Comparison of ENCODE assay signal across 8 mouse cellular contexts in the genomic region with DNA sequence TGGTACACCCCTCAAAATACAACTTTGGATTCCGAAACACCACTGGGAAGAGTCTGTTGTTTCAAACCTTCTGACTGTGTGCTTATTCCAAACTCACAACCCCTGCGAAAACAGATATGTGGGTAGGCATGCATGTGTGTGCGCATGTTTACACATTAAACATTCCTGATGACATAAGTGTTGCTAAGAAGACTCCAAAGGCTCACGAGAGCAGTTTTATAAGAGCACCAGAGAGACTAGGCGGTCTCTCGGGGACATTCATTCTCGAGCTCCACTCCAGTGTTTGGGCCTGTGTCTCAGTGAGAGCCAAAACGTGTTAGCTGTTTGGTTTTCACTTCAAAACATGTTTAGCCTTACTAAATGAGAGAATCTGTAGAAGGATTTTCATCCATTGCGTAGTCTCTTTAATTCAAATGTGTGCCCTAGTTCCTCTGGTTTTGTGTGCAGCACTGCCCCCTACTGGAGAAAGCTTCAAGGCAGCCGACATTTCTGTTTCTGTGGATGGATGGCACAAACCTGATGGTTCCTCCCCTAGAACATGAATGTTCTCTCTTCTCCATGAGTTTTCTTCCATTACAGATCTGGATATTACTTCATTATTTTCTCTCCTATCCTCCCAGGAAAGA. TPM values are rescaled to one million over a fixed set of nuclear protein-coding genes. Genes with fewer than 3 reads are reported as not detected.
DNase-seq lines count a peak whose midpoint lies in the region; ATAC-seq and TF ChIP-seq lines count a peak whose summit lies in the region.

No protein-coding gene starts in this region.

- H3K27me3 ChIP-seq in kidney, embryonic 15.5 days: no peaks in the 10 kb centered on the region

- TF ChIP-seq POLR2A in embryonic fibroblast, embryonic 13.5 days (IDR thresholded peaks at IDR 0.05; ENCODE audit: low read depth, low read length): no peak

- H3K4me3 ChIP-seq in kidney, embryonic 15.5 days (replicated peaks): no peak overlapping the region
- H3K4me3 ChIP-seq in embryonic fibroblast, embryonic 13.5 days (ENCODE audit: insufficient read depth, low read length): no peak overlapping the region

- H3K4me2 ChIP-seq in kidney, embryonic 15.5 days: no peak overlapping the region

- TF ChIP-seq CTCF in embryonic fibroblast, embryonic 13.5 days (IDR thresholded peaks at IDR 0.05; ENCODE audit: borderline replicate concordance, insufficient read depth, low read length): peak; percentile 53; the same call in 1 of the 2 replicates

- H3K9me3 ChIP-seq in kidney, embryonic 15.5 days (replicated peaks): no peaks in the 10 kb centered on the region

- ATAC-seq in kidney, embryonic 15.5 days (replicated peaks; ENCODE audit: low FRiP score): no peak

- H3K27ac ChIP-seq in kidney, embryonic 15.5 days: no peak overlapping the region
- H3K27ac ChIP-seq in embryonic fibroblast, embryonic 13.5 days (ENCODE audit: insufficient read depth, low read length): no peak overlapping the region

- DNase-seq in kidney, adult 18-20 months: peak; percentile 74
- DNase-seq in brain, adult 2 months (ENCODE audit: low read depth, low spot score): peak; percentile 82
- DNase-seq in heart, postnatal 4 days: peak; percentile 78
- DNase-seq in layer of hippocampus, postnatal 36 days: peak; percentile 65 to 74
- peak; percentile 75 for DNase-seq in mesoderm, embryonic 11.5 days (ENCODE audit: low read depth, low spot score)
- peak; percentile 55 for DNase-seq in telencephalon, adult 2 months (ENCODE audit: low read depth, low spot score)

- peaks cover 7% of the 10 kb centered on the region; the same call in 1 of the 2 replicates for H3K4me1 ChIP-seq in kidney, embryonic 15.5 days
- no peaks in the 10 kb centered on the region for H3K4me1 ChIP-seq in embryonic fibroblast, embryonic 13.5 days (ENCODE audit: control insufficient read depth, insufficient read depth, low read length)

- peaks cover 54% of the 10 kb centered on the region for H3K36me3 ChIP-seq in kidney, embryonic 15.5 days

- no peak overlapping the region for H3K9ac ChIP-seq in kidney, embryonic 15.5 days

- 66% methylated on average over 10 of the region's 10 CpGs for WGBS in kidney, embryonic 15.5 days

RNA-seq across cellular contexts. Expression of a gene that starts 24.2 kb away (rescaled TPM):
- 68.1 and 68.2 TPM in 2 replicates for polyA plus RNA-seq in kidney, embryonic 15.5 days (2015; fragmentation: Nextera tagmentation; extraction: Ambion mirVana)
- 198 and 325 TPM in 2 replicates for polyA plus RNA-seq in embryonic fibroblast, embryonic 13.5 days (2011; ENCODE audit: insufficient read length, low read depth, missing spikeins)
- total RNA-seq in heart, postnatal 4 days (2021): 10 to 100 TPM; 43.7 to 49.1 TPM
- total RNA-seq in layer of hippocampus, postnatal 36 days (2021): 10 to 100 TPM in 1 of 2 experiments, 1 to 10 TPM in 1; 10.0 to 10.6 TPM
